Mouse (Mus musculus): Measurements from ENCODE around the gene Arhgef15. TPM values are rescaled to one million over a fixed set of nuclear protein-coding genes. Genes with fewer than 3 reads are reported as not detected.

Arhgef15 gene
- total RNA-seq, 2 experiments from 2014 or later, result 5.8 to 9.7 TPM

DNA sequence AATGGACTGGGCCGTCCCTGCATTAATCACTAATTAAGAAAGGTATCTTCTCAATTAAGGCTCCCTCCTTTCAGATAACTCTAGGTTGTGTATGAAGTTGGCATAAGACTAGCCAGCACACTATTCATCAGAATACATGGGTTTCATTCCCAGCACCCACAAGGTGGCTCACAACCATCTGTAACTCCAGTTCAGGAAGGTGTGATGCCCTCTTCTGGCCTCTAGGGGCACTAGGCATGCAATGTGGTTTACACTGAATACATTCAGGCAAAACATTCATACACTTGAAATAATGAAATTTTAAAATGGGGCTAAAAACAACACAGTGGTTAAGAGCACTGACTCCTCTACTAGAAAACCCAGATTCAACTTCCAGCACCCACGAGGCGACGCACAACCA lies 60.2 kb downstream of the Arhgef15 start:
- DNase-seq (ENCODE audit: low spot score), result no peak

DNA sequence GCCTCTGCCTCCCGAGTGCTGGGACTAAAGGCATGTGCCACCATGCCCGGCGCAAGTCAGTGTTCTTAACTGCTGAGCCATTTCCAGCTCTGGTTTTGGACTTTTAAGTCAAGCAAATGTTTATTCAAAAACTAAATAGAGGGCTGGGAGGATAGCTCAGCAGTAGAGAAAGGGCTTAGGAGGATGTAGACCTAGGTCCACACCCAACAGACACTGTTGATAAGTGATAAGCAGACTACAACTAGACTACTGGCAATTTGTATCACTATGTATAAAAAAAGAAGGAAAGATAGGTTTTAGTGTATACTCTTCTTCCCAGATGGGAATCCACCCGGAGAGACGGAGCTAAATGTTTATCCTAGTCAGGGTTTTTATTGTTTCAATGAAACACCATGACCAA lies 61.0 kb downstream of the Arhgef15 start:
- no peak for DNase-seq (ENCODE audit: low spot score)

DNA sequence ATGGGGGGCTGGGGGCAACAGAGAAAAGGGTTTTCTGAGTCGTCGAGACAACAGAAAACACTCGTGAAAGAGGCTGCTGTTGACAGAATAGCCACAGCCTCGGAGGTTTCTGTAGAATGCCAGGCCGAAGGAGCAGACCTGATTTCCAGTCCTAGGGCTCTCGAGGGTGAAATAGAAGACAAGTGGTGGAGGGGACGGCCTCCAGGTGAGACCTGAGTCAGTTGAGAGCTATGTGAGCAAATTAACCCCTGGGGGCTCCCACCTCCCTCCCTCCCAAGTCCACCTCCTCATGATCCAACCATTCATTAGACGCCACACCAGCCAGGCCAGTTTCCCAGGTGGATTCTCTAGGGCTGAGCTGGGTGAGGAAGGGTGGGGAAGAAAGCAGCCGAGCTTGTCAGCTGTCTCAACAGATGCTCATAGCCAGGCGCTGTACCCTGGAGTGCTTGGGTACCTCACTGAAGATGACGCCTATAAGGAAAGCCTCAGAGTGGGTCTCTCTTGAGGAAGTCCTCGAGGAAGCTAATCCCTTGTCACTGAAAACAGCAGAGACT lies 63.3 kb downstream of the Arhgef15 start:
- no peak for DNase-seq (ENCODE audit: low spot score)

Small RNA genes lying within 50 kb of the gene (microRNA-seq; reads per million reads assigned to microRNA genes)
- not detected for gene Mir3062

Other genes with a start within 250 kb of the Arhgef15 start
- gene Ndel1, start 85.6 kb downstream of the Arhgef15 start, total RNA-seq (2021), result 100 to 1,000 TPM in 1 of 2 experiments, 10 to 100 TPM in 1; 78.2 to 106 TPM
- gene Rnf222, start 68.9 kb downstream of the Arhgef15 start, total RNA-seq (2021), result not detected
- gene Rpl26, start 55.9 kb downstream of the Arhgef15 start, total RNA-seq (2021), result 100 to 1,000 TPM; 639 to 682 TPM
- not detected for gene Odf4, start 30.4 kb downstream of the Arhgef15 start, total RNA-seq (2021)
- 1 to 10 TPM; 4.8 to 5.2 TPM for gene Slc25a35, start 10.7 kb upstream of the Arhgef15 start, total RNA-seq (2021)
- gene Rangrf, start 17.7 kb upstream of the Arhgef15 start, total RNA-seq (2021), result 10 to 100 TPM; 59.5 to 62.4 TPM
- gene Pfas, start 51.0 kb upstream of the Arhgef15 start, total RNA-seq (2021), result 1 to 10 TPM; 7.0 to 9.6 TPM
- gene Ctc1, start 58.4 kb upstream of the Arhgef15 start, total RNA-seq (2021), result 1 to 10 TPM; 9.4 to 9.5 TPM
- not detected for gene Aurkb, start 88.2 kb upstream of the Arhgef15 start, total RNA-seq (2021)
- gene Borcs6, start 102.2 kb upstream of the Arhgef15 start, total RNA-seq (2021), result 10 to 100 TPM; 20.0 to 23.5 TPM
- 1 to 10 TPM; 3.5 to 3.7 TPM for gene Tmem107, start 113.3 kb upstream of the Arhgef15 start, total RNA-seq (2021)
- 10 to 100 TPM; 37.4 to 39.3 TPM for gene Vamp2, start 131.0 kb upstream of the Arhgef15 start, total RNA-seq (2021)
- 10 to 100 TPM; 41.9 to 72.2 TPM for gene Per1, start 137.7 kb upstream of the Arhgef15 start, total RNA-seq (2021)
- gene Hes7, start 162.9 kb upstream of the Arhgef15 start, total RNA-seq (2021), result not detected
- gene 9130213A22Rik, start 165.1 kb upstream of the Arhgef15 start, total RNA-seq (2021), result not detected
- gene Aloxe3, start 168.4 kb upstream of the Arhgef15 start, total RNA-seq (2021), result not detected
- not detected for gene Alox12b, start 199.5 kb upstream of the Arhgef15 start, total RNA-seq (2021)
- not detected for gene Alox8, start 240.4 kb upstream of the Arhgef15 start, total RNA-seq (2021)

Data from gastrocnemius, adult 18-20 months (tissue).